Mouse (Mus musculus) liver, adult (tissue): ENCODE data around the gene Krt17.

Experiments used
- GATA4 ChIP-seq: IDR thresholded peaks from 2 replicates; pipeline ENCODE4 v1.6.1; 2014; ENCODE audit warnings: mild to moderate bottlenecking, low read length; ENCODE audit not compliant: insufficient replicate concordance

Gene Krt17

DNA sequence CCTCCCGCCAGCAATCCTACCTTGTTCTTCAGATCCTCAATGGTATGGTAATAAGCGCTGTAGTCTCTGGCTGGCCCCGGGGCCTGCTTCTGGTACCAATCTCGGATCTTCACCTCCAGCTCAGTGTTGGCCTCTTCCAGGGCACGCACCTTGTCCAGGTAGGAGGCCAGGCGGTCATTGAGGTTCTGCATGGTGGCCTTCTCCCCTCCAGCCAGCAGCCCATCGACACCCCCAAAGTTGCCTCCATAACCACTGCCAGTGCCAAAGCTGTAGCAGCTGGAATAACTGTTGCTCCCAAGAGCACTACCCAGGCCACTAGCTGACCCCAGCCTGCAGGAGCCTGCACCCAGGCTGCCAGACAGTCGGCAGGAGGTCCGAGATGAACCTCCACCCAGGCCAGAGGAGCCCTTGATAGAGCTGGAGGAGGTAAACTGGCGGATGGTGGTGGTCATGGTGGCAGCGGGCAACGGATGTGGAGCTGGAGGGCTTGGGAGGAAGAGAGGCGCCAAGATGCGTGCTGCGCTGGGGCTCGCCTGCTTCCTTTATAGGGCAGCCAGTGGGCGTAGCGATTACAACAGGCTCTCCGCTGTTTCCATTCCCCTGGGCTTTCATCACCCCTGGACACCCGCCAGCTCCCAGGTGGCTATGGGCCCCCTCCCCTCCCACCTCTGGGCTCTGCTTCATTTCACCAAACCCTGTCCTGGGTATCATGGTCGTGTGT lies at the start of gene Krt17:
Krt17 (minus strand) TSS at position 516 of the 721 bp plus-strand sequence.
- TF ChIP-seq GATA4, result no peak

DNA sequence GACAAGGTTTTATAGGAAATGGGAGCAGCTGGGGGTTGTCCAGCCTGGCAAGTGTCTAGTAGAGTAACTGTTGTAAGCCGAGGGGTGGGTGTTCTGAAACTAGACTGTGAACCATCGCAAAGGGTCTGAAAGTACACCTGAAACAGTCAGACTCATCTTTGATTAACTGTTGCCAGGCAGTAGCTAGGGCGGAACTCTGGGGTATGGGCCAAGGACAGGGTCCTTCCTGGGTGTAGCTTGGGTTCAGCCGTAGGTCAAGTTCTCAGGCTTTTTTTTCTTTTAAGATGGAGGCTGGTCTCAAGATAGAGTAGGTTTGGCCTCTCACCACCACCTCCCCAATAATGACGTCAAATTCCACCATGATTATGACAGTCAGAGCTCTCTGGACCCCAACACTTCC lies 47.1 kb upstream of the Krt17 start:
- TF ChIP-seq GATA4, result no peak

DNA sequence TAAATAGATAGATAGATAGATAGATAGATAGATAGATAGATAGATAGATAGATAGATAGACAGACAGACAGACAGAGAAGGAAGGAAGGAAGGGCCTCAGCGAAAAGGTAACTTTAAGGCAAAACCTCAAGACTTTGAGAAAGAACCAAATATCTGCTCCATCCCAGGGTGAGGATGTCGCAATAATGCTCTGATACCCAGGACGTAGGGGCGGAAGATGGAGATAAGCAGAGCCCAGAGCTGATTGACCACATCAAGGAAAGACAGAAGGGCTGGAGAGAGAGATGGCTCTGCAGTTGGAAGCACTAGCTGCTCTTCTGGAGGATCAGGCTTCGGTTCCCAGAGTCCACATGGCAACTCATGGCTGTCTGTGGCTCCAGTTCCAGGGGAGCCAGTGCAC lies 40.5 kb upstream of the Krt17 start:
- no peak for TF ChIP-seq GATA4

DNA sequence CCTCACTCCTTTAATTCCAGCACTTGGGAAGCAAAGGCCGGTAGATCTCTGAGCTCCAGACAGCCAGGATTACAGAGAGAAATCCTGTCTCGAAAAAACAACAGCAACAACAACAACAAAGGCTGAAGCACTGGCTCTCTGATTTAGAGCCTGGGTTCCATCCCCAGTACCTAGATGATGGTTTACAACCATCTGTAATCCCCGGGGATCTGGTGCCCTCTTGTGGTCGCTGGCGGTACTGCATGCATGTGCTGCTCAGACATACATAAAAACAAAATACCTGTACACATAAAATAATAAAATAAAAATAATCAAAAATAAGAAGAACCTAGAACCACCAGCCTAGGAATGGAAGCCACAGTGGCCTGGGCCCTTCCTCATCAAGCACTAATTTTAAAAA lies 39.5 kb upstream of the Krt17 start:
- TF ChIP-seq GATA4, result no peak

DNA sequence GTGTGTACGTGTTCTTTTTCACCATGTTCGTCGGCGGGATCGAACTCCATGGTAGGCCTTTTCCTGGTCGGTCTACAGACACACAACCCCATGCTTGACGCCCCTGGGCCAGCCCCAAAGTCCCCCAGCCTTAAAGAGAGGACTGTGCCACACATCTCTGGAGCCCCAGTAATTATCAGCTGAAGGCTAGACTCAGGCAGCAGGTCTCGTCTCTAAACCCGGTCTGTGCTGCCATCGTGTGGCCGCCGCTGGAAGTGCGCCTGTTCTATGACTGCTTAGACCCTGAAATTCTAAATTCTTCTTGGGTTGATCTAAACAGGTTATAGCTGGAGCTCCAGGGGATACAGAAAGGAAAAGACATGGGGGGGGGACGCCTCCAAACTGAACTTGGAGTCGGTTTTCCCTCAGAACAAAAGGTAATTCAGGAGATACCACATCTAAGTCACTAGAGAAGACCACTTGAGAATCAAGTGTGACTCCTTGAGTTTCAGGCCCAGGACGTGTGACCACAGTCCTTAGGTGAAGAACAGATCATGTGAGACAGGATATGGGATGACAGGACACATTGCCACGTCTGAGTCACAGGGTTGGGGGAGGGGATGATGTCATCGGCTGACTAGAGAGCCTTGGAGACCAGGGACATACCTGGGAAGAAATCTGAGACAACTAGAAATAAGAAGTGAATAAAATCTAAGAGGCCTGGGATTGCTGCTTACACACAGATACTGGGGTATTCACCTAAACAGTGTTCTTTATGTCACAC lies 37.6 kb upstream of the Krt17 start:
- TF ChIP-seq GATA4, result no peak

DNA sequence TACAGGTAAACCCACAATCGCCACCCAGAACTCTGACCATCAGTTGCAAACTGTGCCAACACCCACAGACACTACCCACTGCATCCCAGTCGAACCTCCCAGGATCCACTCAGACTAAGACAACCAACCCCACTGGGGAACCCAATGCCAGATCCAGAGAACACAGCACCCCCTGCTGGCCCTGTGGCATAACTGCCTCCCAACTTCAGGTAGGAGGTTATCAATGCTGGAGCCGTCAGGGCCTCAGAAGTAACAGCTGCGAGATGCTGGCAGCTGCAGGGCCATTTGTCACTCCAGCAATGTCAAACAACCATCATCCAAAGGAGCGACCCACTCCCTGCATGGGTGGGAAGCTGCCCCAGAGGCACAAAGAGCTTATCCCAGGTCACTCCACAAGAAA lies 37.0 kb upstream of the Krt17 start:
- TF ChIP-seq GATA4, result no peak

DNA sequence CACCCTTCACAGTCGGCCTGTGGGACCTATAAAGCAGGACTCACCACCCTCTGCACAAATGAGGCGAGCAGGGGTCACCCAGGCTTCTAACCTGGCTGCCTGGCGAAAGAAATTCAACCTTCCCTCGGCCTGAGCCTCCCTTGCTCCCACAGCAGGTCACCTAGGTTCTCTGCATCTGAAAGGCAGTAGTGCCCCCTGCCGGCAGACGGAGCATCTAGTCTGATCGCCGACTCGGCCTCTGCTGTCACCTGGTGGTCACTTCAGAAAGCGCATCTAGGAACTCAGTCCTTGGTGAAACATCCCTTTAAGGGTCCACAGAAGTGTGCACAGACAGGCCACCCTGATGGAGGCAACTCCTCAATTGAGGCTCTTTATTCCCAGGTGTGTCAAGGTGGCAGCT lies 34.5 kb upstream of the Krt17 start:
- TF ChIP-seq GATA4, result no peak

DNA sequence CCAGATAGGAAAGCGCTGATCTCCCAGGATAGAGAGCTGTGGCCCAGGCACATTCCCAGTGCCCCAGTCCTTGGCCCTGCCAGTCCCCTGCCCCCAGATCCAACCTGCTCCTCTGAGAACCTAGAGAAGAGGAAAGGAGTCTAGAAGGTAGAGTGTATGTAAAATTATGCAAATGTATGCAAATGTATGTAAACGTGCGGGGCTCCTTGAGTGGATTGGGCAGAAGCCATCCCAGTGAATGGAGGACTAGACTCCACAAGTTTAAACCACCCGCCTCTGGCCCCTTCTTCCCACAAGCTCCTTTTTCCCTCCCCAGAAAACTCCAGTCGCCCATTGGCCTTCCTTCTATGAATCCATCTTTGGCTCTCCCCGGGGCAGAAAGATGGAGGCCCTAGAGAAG lies 32.1 kb upstream of the Krt17 start:
- no peak for TF ChIP-seq GATA4

DNA sequence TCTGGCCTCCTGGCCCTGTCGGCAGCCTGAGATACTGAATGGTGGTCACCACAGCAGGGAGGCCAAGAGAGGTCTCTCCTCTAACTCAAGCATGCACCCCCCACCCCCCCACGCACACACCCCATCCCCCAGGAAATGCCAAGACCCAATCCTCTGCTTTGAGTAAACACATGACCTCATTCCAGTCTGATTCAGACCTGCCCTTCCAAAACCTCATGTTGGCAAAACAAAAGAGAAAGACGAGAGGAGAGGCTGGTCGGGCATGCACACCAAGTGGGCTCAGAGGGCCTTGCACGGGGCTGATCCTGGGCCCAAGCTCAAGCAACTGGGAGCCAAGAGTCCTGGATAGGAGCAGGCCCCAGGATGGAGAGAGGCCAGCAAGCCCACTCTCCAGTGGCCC lies 29.4 kb upstream of the Krt17 start:
- TF ChIP-seq GATA4, result no peak

DNA sequence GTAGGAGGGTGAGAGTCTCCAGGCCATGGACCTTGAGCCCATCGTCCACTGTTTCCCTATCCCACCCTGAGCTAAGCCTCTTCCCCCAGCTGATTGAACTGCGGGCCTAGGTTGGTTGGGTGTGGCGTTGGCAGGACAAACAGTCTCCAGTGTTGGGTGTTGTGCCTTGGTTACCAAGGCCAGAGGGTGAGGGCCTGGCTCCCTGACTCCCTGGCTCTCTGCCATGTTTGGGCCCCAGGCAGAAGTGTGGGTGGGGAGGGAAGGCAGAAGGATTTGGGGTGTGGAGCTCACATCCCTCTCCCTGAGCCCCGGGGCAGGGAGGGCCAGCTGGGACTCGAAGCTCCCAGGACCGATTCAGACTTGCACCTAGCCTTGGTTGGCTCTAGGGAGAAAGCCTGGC lies 28.1 kb upstream of the Krt17 start:
- no peak for TF ChIP-seq GATA4

DNA sequence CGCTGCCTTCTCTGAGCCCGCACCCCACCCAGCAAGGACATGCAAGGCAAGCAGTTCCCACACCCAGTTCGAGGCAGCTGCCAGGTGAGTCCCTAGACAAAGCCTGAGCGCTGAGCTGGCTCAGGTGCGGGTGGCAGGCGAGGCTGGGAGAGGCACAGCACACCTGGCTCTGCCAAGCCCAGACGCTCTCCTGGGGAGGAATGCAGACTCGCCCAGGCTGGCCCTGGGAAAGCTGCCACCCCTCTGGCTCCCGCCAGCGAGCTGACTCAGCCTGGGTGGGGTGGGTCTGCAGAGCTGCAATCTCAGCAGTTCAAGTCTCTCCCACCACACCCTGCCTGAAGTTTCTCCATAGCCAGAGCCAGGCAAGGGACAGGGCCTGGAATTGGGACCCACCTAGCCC lies 26.2 kb upstream of the Krt17 start:
- no peak for TF ChIP-seq GATA4

DNA sequence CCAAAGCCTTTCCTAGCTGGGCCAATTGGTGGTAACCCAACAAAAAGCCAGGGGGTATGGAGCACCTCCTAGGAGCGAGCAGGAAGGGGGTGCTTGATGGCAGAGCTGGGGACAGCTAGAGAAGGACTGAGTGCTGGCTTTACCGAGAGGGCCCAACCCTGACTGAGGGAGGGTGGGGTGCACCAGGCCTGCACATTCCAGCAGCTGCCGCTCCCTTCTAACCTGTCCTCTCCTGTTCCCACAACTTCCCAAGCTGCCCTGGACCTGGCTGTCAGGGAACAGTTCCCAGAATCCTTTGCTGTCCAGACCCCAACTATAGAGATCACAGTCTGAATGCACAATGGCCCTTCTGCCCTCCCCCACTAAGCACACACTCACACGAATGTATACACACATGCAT lies 24.2 kb upstream of the Krt17 start:
- TF ChIP-seq GATA4, result no peak

DNA sequence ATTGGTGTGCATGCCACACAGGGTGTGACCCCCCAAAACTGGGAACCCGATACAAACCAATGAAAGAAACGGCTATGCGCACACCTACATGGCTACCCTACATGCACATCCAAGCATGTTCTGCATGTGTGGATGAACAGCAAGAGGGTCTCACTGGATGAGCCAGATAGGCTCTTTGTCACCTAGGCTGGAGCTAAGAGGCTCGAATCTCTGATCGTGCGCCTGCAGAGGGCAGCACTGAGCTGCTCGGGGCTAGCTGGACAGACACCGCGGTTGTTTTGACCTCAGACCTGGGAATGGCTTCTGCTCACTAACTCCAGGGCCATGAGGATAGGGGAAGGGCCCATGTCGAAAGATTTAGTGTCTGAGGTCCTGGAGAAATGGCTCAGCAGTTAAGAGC lies 21.7 kb upstream of the Krt17 start:
- no peak for TF ChIP-seq GATA4

DNA sequence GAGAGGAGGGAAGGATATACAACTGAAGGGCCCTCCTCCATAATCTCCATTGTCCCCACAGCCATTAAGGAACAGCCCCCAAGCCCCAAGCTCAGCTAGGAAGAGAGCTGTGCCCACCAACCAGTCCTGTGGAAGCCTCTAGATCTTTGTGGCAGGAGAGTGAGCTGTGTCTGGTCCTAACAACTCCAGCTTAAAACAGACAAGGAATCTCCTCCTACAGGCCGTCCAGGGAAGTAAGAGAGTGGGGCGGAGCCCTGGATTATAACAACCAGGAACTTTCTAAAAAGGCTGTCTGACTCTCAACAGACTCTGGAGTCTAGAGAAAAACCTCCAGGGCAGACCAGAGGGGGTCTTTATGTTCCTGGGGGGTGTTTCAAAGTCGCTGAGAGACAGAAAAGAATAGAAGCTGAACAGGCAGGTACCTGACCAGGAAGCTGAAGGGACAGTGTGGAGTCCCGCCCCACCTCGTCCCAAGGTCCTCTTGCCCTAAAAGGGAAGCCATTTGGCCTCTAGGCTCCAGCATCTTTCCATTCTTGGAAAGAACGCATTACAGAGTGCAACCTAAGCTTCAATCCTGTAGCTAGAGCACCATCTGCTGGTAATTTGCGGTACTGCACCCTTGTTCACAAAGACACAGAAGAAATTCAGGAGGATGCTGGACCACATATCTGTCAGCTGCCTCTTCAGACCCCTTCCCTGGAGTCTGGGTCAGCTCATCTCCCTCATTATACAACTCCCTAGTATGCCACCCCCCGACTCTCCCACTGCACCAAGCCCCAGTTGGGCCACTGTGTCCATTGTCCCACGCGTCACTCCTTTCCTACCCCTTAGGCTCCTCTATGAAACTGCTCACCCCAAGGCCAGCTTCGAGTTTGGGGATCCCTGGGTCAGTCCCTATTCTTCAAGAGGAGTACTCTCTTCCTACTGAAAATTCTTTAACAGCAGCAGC lies 21.0 kb upstream of the Krt17 start:
- no peak for TF ChIP-seq GATA4

DNA sequence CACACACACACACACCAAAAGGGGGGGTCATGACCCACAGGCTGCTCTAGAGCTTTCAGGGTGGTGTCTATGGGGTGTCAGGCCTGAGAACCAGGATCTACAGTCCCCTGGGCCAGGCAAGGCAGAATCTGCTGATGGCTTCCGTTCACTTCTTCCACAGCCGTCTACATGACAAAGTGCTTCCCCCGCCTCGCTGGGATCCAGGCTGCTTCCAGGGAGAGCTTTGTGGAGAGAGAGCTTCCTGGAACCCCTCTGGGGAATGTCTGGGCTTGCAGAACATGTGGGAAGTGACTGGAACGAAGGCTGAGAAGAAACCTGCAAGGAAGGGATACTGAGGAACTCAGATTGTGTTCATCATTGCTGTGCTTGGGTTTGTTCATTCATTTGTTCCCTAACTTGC lies 17.9 kb upstream of the Krt17 start:
- no peak for TF ChIP-seq GATA4
